Mouse (Mus musculus) lung, postnatal 0 days (tissue): ENCODE measurements at regions not wholly inside any gene's neighbourhood (a gene's known extent, or its start where the extent isn't known, plus 50 kb on each side); places are given as distances from the start of the nearest gene placed in this dataset.

Source experiments
- CTCF ChIP-seq: IDR thresholded peaks from 2 replicates; pipeline ENCODE4 v1.5.1; 2016; ENCODE audit warnings: antibody characterized with exemption, mild to moderate bottlenecking
- EP300 ChIP-seq: IDR thresholded peaks from 2 replicates; pipeline ENCODE4 v1.6.1; 2016; ENCODE audit warnings: antibody characterized with exemption, mild to moderate bottlenecking, control low read depth

- TF ChIP-seq CTCF (no peak), EP300 (no peak)
Observed at GRCm38 (mm10) chr2:115070123-115070522, 415.4 kb upstream of the Dph6 start.
